Mouse (Mus musculus): ENCODE measurements around the gene Arhgef10l. TPM values are rescaled to one million over a fixed set of nuclear protein-coding genes. Genes with fewer than 3 reads are reported as not detected.

Gene Arhgef10l
- polyA plus RNA-seq, 1 experiment from 2014 or later, result 31.2 TPM

- Histone ChIP-seq H3K4me3 (no peak overlapping the region), H3K27ac (no peak overlapping the region), H3K27me3 (no peaks in the 10 kb centered on the region), H3K9me3 (replicated peaks) (no peaks in the 10 kb centered on the region), H3K36me3 (peaks cover 8% of the 10 kb centered on the region; the same call in 1 of the 2 replicates), H3K9ac (no peak overlapping the region), H3K4me2 (replicated peaks) (no peak overlapping the region), H3K4me1 (peaks cover 43% of the 10 kb centered on the region)
- ATAC-seq (ENCODE audit: low FRiP score), result no peak
- 65% methylated on average over 5 of the region's 5 CpGs for WGBS
Observed at GRCm38 (mm10) chr4:140636312-140636996, 29.4 kb downstream of the Arhgef10l start.

GRCm38 (mm10) chr4:140634861-140635388 is 30.9 kb downstream of the Arhgef10l start:
- no peak overlapping the region for H3K27ac ChIP-seq
- WGBS, result 87% methylated on average over 10 of the region's 10 CpGs

GRCm38 (mm10) chr4:140631276-140631849 is 34.4 kb downstream of the Arhgef10l start:
- ATAC-seq (ENCODE audit: low FRiP score), result no peak
- Histone ChIP-seq H3K36me3 (peaks cover 11% of the 10 kb centered on the region), H3K4me2 (replicated peaks) (no peak overlapping the region), H3K27ac (no peak overlapping the region), H3K27me3 (no peaks in the 10 kb centered on the region), H3K9me3 (replicated peaks) (no peaks in the 10 kb centered on the region), H3K9ac (no peak overlapping the region), H3K4me1 (peaks cover 55% of the 10 kb centered on the region), H3K4me3 (no peak overlapping the region)
- WGBS, result 78% methylated on average over 6 of the region's 6 CpGs

More at GRCm38 (mm10) chr4:140634861-140635388, 30.9 kb downstream of the Arhgef10l start:
- Histone ChIP-seq H3K4me1 (peaks cover 52% of the 10 kb centered on the region), H3K9me3 (replicated peaks) (no peaks in the 10 kb centered on the region), H3K27me3 (no peaks in the 10 kb centered on the region), H3K4me2 (replicated peaks) (no peak overlapping the region), H3K9ac (no peak overlapping the region), H3K4me3 (no peak overlapping the region), H3K36me3 (peaks cover 8% of the 10 kb centered on the region; the same call in 1 of the 2 replicates)
- ATAC-seq (ENCODE audit: low FRiP score), result no peak

- peaks cover 55% of the 10 kb centered on the region for H3K4me1 ChIP-seq
- H3K27me3 ChIP-seq, result no peaks in the 10 kb centered on the region
- H3K4me3 ChIP-seq, result no peak overlapping the region
- H3K36me3 ChIP-seq, result peaks cover 11% of the 10 kb centered on the region
- no peak overlapping the region for H3K9ac ChIP-seq
- no peak for ATAC-seq (ENCODE audit: low FRiP score)
- 39% methylated on average over 15 of the region's 15 CpGs for WGBS
- no peak overlapping the region for H3K27ac ChIP-seq
- no peak overlapping the region for H3K4me2 ChIP-seq (replicated peaks)
- no peaks in the 10 kb centered on the region for H3K9me3 ChIP-seq (replicated peaks)
Observed at GRCm38 (mm10) chr4:140630651-140631241, 35.1 kb downstream of the Arhgef10l start.

- H3K4me1 ChIP-seq, result peaks cover 55% of the 10 kb centered on the region
- no peak overlapping the region for H3K4me2 ChIP-seq (replicated peaks)
- no peaks in the 10 kb centered on the region for H3K9me3 ChIP-seq (replicated peaks)
- H3K36me3 ChIP-seq, result peaks cover 11% of the 10 kb centered on the region
- ATAC-seq (ENCODE audit: low FRiP score), result no peak
- no peak overlapping the region for H3K9ac ChIP-seq
- H3K27me3 ChIP-seq, result no peaks in the 10 kb centered on the region
- 84% methylated on average over 3 of the region's 6 CpGs for WGBS
- H3K4me3 ChIP-seq, result no peak overlapping the region
- no peak overlapping the region for H3K27ac ChIP-seq
Observed at GRCm38 (mm10) chr4:140630136-140630535, 35.7 kb downstream of the Arhgef10l start.

GRCm38 (mm10) chr4:140628971-140629370 is 36.8 kb downstream of the Arhgef10l start:
- no peak for ATAC-seq (ENCODE audit: low FRiP score)
- no peaks in the 10 kb centered on the region for H3K27me3 ChIP-seq
- peaks cover 64% of the 10 kb centered on the region for H3K4me1 ChIP-seq
- H3K4me2 ChIP-seq (replicated peaks), result no peak overlapping the region
- H3K9ac ChIP-seq, result no peak overlapping the region
- WGBS, result 67% methylated on average over 4 of the region's 4 CpGs
- H3K9me3 ChIP-seq (replicated peaks), result no peaks in the 10 kb centered on the region
- no peak overlapping the region for H3K4me3 ChIP-seq
- peak overlapping the region; percentile 67 for H3K27ac ChIP-seq
- peaks cover 11% of the 10 kb centered on the region for H3K36me3 ChIP-seq

- no peak for ATAC-seq (ENCODE audit: low FRiP score)
- no peaks in the 10 kb centered on the region for H3K27me3 ChIP-seq
- WGBS, result 52% methylated on average over 11 of the region's 11 CpGs
- no peak overlapping the region for H3K4me3 ChIP-seq
- H3K9me3 ChIP-seq (replicated peaks), result no peaks in the 10 kb centered on the region
- H3K4me1 ChIP-seq, result peaks cover 69% of the 10 kb centered on the region
- H3K27ac ChIP-seq, result peak overlapping the region; percentile 67
- H3K4me2 ChIP-seq (replicated peaks), result no peak overlapping the region
- H3K9ac ChIP-seq, result no peak overlapping the region
- peaks cover 8% of the 10 kb centered on the region for H3K36me3 ChIP-seq
Observed at GRCm38 (mm10) chr4:140628412-140628943, 37.3 kb downstream of the Arhgef10l start.

- no peak overlapping the region for H3K4me3 ChIP-seq
- H3K27ac ChIP-seq, result peak overlapping the region; percentile 95
- no peaks in the 10 kb centered on the region for H3K27me3 ChIP-seq
- peaks cover 66% of the 10 kb centered on the region for H3K4me1 ChIP-seq
- H3K36me3 ChIP-seq, result peaks cover 8% of the 10 kb centered on the region
- no peak overlapping the region for H3K4me2 ChIP-seq (replicated peaks)
- no peaks in the 10 kb centered on the region for H3K9me3 ChIP-seq (replicated peaks)
- ATAC-seq (ENCODE audit: low FRiP score), result no peak
- H3K9ac ChIP-seq, result no peak overlapping the region
- WGBS, result 63% methylated on average over 12 of the region's 12 CpGs
Observed at GRCm38 (mm10) chr4:140625651-140626525, 39.9 kb downstream of the Arhgef10l start.

GRCm38 (mm10) chr4:140624468-140625176 is 41.2 kb downstream of the Arhgef10l start:
- H3K36me3 ChIP-seq, result peaks cover 8% of the 10 kb centered on the region
- 2% methylated on average over 11 of the region's 12 CpGs for WGBS
- peak overlapping the region; percentile 38 for H3K4me2 ChIP-seq (replicated peaks)
- H3K9ac ChIP-seq, result peak overlapping the region; percentile 46
- no peak overlapping the region for H3K4me3 ChIP-seq
- peak overlapping the region; percentile 95 for H3K27ac ChIP-seq
- H3K9me3 ChIP-seq (replicated peaks), result no peaks in the 10 kb centered on the region
- ATAC-seq (ENCODE audit: low FRiP score), result peak; percentile 87
- H3K27me3 ChIP-seq, result no peaks in the 10 kb centered on the region
- peaks cover 59% of the 10 kb centered on the region for H3K4me1 ChIP-seq

GRCm38 (mm10) chr4:140624087-140624467 is 41.7 kb downstream of the Arhgef10l start:
- Histone ChIP-seq H3K9ac (peak overlapping the region; percentile 46), H3K27ac (peak overlapping the region; percentile 95), H3K4me2 (replicated peaks) (peak overlapping the region; percentile 38), H3K4me3 (no peak overlapping the region), H3K9me3 (replicated peaks) (no peaks in the 10 kb centered on the region), H3K4me1 (peaks cover 56% of the 10 kb centered on the region), H3K27me3 (no peaks in the 10 kb centered on the region), H3K36me3 (peaks cover 8% of the 10 kb centered on the region)
- WGBS, result 5% methylated on average over 10 of the region's 10 CpGs
- peak; percentile 20; the same call in 1 of the 2 replicates for ATAC-seq (ENCODE audit: low FRiP score)

- H3K4me2 ChIP-seq (replicated peaks), result no peak overlapping the region
- no peaks in the 10 kb centered on the region for H3K9me3 ChIP-seq (replicated peaks)
- 40% methylated on average over 4 of the region's 4 CpGs for WGBS
- no peak overlapping the region for H3K9ac ChIP-seq
- peak overlapping the region; percentile 95 for H3K27ac ChIP-seq
- H3K27me3 ChIP-seq, result no peaks in the 10 kb centered on the region
- no peak overlapping the region for H3K4me3 ChIP-seq
- ATAC-seq (ENCODE audit: low FRiP score), result no peak
- peaks cover 51% of the 10 kb centered on the region for H3K4me1 ChIP-seq
- H3K36me3 ChIP-seq, result peaks cover 8% of the 10 kb centered on the region
Observed at GRCm38 (mm10) chr4:140622819-140623218, 43.0 kb downstream of the Arhgef10l start.

All from hindbrain, embryonic 12.5 days (tissue).